ENCODE assay signal across 8 mouse cellular contexts in the genomic region with DNA sequence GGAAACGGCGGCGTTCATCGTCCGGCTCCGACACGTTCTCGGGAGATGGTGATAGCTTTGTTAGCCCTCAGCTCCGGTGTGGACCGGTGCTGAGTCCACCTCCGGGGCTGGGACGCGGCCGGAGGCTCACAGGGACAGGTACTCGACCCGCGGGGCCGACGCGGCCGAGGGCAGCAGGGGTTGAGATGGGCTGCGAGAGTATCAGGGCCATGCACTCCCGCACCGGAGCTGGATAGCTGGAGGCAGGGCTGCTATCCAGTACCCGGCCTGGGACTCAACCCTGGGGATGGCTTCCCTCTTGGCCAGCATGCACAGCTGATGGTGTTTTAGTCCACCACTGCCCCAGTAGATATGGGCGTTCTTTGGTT. TPM values are rescaled to one million over a fixed set of nuclear protein-coding genes. Genes with fewer than 3 reads are reported as not detected.
DNase-seq lines count a peak whose midpoint lies in the region; ATAC-seq lines count a peak whose summit lies in the region.

No protein-coding gene starts in this region.

- H3K4me3 ChIP-seq in heart, embryonic 13.5 days, result peak overlapping the region; percentile 93

- peak overlapping the region; percentile 88 for H3K9ac ChIP-seq in heart, embryonic 13.5 days

- peak; percentile 14; the same call in 1 of the 2 replicates for ATAC-seq in heart, embryonic 13.5 days (ENCODE audit: extremely low read depth, insufficient number of reproducible peaks, low FRiP score, low TSS enrichment)
- peak; percentile 18 to 33; a peak in 2 of 4 replicates for ATAC-seq in hematopoietic stem cell, adult 5-6 weeks (replicated peaks in 1 of 2; ENCODE audit: insufficient read depth in 1 of 2, low FRiP score in 2 of 2, low TSS enrichment in 1 of 2, low read depth in 1 of 2, poor library complexity in 2 of 2, severe bottlenecking in 2 of 2)
- peak; percentile 55 for ATAC-seq in megakaryocyte-erythroid progenitor cell, adult 5-6 weeks (replicated peaks; ENCODE audit: low FRiP score, low TSS enrichment, poor library complexity, severe bottlenecking)
- no peak for ATAC-seq in monocyte, adult 5-6 weeks (replicated peaks; ENCODE audit: insufficient number of reproducible peaks, low FRiP score, low TSS enrichment, poor library complexity, severe bottlenecking)

- H3K9me3 ChIP-seq in heart, embryonic 13.5 days, result no peaks in the 10 kb centered on the region

- peaks cover 18% of the 10 kb centered on the region for H3K36me3 ChIP-seq in heart, embryonic 13.5 days

- H3K4me2 ChIP-seq in heart, embryonic 13.5 days, result peak overlapping the region; percentile 87

- H3K27me3 ChIP-seq in heart, embryonic 13.5 days (replicated peaks), result no peaks in the 10 kb centered on the region

- H3K27ac ChIP-seq in heart, embryonic 13.5 days (replicated peaks), result no peak overlapping the region

- intact Hi-C loops in heart, postnatal 10 days (cut with DNase I), result loop anchor here (2.0 to 10.0 kb wide), 6 partner anchors 21 to 937 kb away; partner anchors contain the start of genes Ccdc58, Eaf2, Fam162a and Fbxo40

- peaks cover 20% of the 10 kb centered on the region for H3K4me1 ChIP-seq in heart, embryonic 13.5 days

- DNase-seq in heart, postnatal 10 days, result no peak
- DNase-seq in MEL-GATA-1-ER (ENCODE audit: extremely low read depth, low read depth) (peak; percentile 5), MN1 (ENCODE audit: low spot score) (no peak)
- DNase-seq in cerebellum, adult 9-11 months, result no peak

- WGBS in heart, embryonic 13.5 days, result under 1% methylated on average over 26 of the region's 26 CpGs

RNA-seq across cellular contexts. Expression of gene Polq, which starts 0.3 kb away (rescaled TPM):
- polyA plus RNA-seq in heart, embryonic 13.5 days (2015; fragmentation: Nextera tagmentation; extraction: Ambion mirVana), result 4.4 and 5.5 TPM in 2 replicates
- 1 to 10 TPM; 1.8 to 2.2 TPM for total RNA-seq in heart, postnatal 10 days (2021)
- total RNA-seq in hematopoietic stem cell, adult 5-6 weeks (2017), result 17.5 and 19.4 TPM in 2 replicates
- 46.2 and 56.2 TPM in 2 replicates for total RNA-seq in megakaryocyte-erythroid progenitor cell, adult 5-6 weeks (2014; fragmentation: Nextera tagmentation)
- total RNA-seq in megakaryocyte-erythroid progenitor cell, adult 5-6 weeks (2017), result 22.7 and 36.1 TPM in 2 replicates
- total RNA-seq in monocyte, adult 5-6 weeks (2017), result 2.6 to 9.0 TPM (median 4.5 TPM) in 3 replicates

RNA-seq across cellular contexts. Expression of gene Fbxo40, which starts 21.6 kb away (rescaled TPM):
- 8.5 and 8.8 TPM in 2 replicates for polyA plus RNA-seq in heart, embryonic 13.5 days (2015; fragmentation: Nextera tagmentation; extraction: Ambion mirVana)
- 100 to 1,000 TPM; 129 to 131 TPM for total RNA-seq in heart, postnatal 10 days (2021)
- total RNA-seq in hematopoietic stem cell, adult 5-6 weeks (2017), result 0.25 and 1.6 TPM in 2 replicates
- 0.66 TPM in 1 of 2 replicates, not detected in the other for total RNA-seq in megakaryocyte-erythroid progenitor cell, adult 5-6 weeks (2014; fragmentation: Nextera tagmentation)
- total RNA-seq in megakaryocyte-erythroid progenitor cell, adult 5-6 weeks (2017), result 1.1 and 1.6 TPM in 2 replicates
- total RNA-seq in monocyte, adult 5-6 weeks (2017), result 0.29 to 0.38 TPM in 2 of 3 replicates, not detected in the other

Comparison
In these comparisons a context has a peak if more than half of its experiments do, and no peak if none do; other contexts are left out.
1. RNA of gene Fbxo40, which starts 21.6 kb away (total RNA-seq): 129 to 131 TPM in heart, postnatal 10 days; 0.66 to 1.6 TPM in megakaryocyte-erythroid progenitor cell, adult 5-6 weeks, 0.29 to 0.38 TPM in monocyte, adult 5-6 weeks and 0.25 to 1.6 TPM in hematopoietic stem cell, adult 5-6 weeks; every median in the first group is over 10 times any median in the second.